Mouse (Mus musculus) heart, adult 2 months (tissue): ENCODE data around the gene Gpr107.

Experiments
- CTCF ChIP-seq: fragments of 200-600 bp; IDR thresholded peaks from 2 replicates; pipeline ENCODE4 v1.8.1; 2022; ENCODE audit warnings: antibody characterized with exemption, mild to moderate bottlenecking, moderate library complexity
- POLR2A ChIP-seq: fragments of 200-500 bp; IDR thresholded peaks from 2 replicates; pipeline ENCODE4 v1.6.1; 2011; ENCODE audit warnings: mild to moderate bottlenecking, low read depth, low read length, control low read depth; ENCODE audit not compliant: insufficient read depth

GRCm38 (mm10) chr2:31127219-31127618 is 24.9 kb upstream of the Gpr107 start:
- TF ChIP-seq CTCF (no peak), POLR2A (no peak)
